Mouse (Mus musculus) ovary, adult 18-20 months (tissue): Measurements from ENCODE around the gene AC124502.3.
A peak's percentile ranks its signal among the peaks of the same experiment; 100 is the strongest.

ENCODE experiments used
- DNase-seq: peaks from one replicate; pipeline ENCODE4 v3.0.0; 2022; ENCODE audit warnings: low spot score, mixed read lengths

Gene AC124502.3

GRCm38 (mm10) chr19:5058801-5059771 lies 20.4 kb downstream of the AC124502.3 start:
- peak; percentile 5 for DNase-seq

DNA sequence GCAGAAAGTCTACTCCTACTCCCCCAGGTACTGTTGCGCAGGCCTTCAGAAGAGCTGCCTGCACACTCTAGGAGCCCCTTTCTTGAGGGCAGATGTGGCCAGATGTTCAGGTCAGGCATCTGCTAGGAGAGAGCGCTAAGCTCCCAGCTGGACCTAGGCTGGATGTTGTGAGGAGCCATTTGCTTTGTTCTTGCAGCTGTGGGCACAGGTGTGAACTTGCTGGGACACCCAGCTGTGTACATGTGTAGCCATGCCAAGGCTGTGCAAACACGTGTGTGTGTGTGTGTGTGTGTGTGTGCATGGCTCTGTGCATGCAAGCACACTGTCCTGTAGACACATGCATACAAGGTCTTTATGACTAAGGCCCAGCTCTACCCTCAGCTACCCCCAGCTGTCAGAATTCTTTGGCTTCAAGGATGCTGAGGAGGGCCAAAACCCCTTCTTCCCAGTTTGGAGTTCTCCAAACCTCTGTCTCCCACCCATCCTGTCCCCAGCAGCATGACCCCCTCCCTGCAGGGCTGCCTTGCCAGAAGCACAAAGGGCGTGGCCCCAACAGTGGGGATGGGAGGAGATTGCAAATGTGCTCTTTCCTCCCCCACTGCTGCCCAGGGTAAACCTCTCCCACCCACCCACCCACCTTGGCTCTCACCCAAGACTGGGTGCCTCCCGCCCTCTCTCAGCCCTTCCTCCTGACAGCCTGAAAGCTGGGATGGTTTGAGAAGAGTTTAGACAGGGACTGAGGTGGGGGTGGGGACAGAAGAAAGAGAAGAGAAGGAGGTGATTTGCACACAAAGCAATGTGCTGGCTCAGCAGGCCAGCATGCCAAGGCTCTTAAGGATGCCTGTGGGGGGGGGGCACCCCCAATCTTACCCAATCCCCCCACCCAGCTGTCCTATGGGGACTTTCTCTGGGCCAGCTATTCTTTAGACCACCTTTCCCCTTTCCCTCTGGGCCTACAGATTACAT lies 22.0 kb downstream of the AC124502.3 start:
- peak; percentile 21 for DNase-seq

GRCm38 (mm10) chr19:5062041-5062440 lies 23.4 kb downstream of the AC124502.3 start:
- DNase-seq: no peak

GRCm38 (mm10) chr19:5062446-5062845 lies 23.8 kb downstream of the AC124502.3 start:
- DNase-seq: no peak

GRCm38 (mm10) chr19:5065104-5065503 lies 26.4 kb downstream of the AC124502.3 start:
- DNase-seq: no peak

DNA sequence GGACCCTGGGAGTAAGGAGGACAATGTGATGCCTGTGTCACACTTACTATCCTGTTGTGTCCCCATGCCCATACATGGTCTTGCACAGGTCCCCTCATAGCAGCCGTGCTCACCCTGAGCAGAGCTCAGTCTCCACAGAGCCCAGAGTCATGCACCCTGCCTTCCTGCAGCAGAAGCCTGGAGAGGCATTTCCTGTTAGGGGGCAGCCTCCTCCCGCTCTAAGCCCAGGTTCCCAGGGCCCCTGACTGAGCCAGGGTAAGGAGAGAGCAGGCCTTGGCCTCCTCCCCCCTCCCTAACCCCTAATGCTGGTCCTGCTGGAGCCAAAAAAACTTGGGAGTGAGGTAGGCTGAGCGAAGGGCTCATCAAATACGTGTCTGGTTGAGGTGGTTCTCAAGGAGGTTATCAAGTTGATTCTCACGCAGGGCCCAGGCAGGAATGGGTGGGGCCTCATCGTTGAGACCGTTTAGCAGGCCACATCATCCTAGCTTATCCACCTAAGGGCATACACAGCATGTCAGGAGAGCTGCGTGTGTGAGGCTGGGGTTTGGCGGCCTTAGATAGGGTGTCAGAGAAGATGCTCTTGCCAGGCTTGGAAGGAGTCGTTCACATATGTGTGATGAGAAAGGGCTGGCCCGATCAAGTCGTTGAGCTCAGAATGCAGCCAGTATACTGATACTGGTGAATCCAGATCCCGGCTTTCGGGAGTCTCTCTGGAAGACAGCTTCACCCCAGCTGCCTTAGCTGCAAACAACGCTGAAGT lies 28.5 kb downstream of the AC124502.3 start:
- no peak for DNase-seq

DNA sequence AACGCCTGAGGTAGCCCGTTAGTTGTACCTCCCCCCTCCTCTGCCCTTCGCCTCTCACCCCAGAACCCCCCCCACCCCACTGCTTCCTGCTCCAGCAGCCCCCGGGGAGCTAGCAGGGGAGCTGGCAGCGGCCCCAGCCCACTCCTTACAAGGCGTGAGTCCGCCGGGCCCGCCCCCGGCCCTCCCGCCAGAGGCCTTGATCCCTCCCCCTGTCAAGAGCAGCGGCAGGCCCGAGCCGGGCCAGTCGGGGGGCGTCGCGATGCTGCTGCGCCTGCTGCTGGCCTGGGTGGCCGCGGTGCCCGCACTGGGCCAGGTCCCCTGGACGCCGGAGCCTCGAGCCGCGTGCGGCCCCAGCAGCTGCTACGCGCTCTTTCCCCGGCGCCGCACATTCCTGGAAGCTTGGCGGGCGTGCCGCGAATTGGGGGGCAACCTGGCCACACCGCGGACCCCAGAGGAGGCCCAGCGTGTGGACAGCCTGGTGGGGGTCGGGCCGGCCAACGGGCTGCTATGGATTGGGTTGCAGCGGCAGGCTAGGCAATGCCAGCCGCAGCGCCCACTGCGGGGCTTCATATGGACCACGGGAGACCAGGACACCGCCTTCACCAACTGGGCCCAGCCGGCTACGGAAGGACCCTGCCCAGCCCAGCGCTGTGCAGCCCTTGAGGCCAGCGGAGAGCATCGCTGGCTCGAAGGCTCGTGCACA lies 29.3 kb downstream of the AC124502.3 start, which contains the start of gene Cd248:
Cd248 (plus strand) TSS at position 212 of the 703 bp plus-strand sequence.
- peak; percentile 60 for DNase-seq

DNA sequence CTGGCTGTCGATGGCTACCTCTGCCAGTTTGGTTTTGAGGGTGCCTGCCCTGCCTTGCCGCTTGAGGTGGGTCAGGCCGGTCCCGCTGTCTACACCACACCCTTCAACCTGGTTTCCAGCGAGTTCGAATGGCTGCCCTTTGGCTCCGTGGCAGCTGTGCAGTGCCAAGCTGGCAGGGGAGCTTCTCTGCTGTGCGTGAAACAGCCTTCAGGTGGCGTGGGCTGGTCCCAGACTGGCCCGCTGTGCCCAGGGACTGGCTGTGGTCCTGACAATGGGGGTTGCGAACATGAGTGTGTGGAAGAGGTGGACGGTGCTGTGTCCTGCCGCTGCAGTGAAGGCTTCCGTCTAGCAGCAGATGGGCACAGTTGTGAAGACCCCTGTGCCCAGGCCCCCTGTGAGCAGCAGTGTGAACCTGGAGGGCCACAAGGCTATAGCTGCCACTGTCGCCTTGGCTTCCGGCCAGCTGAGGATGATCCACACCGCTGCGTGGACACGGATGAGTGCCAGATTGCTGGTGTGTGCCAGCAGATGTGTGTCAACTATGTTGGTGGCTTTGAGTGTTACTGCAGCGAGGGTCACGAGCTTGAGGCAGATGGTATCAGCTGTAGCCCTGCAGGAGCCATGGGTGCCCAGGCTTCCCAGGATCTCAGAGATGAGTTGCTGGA lies 30.0 kb downstream of the AC124502.3 start:
- DNase-seq: no peak

- DNase-seq: no peak
Observed at GRCm38 (mm10) chr19:5069486-5069885, 30.8 kb downstream of the AC124502.3 start.

GRCm38 (mm10) chr19:5069978-5070377 lies 31.3 kb downstream of the AC124502.3 start:
- DNase-seq: no peak

DNA sequence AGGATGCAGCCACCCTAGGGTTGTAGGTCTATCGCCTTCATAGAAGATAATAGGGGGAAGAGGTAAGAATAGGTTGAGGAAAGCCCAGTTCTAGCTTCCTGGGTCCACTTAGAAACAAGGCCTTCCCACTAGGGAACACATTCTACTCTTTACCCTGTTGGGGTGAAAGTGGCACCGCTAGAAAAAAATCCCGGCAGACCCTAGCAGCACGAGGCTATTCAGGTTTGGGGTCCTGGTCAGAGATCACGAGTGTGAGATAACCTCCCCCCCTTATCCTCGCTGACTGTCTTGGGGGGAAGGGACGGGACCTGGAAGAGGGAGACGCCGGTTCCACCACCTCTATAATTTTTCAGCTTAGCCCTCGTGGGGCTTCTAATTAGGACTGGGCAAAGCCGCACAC lies 32.4 kb downstream of the AC124502.3 start:
- no peak for DNase-seq

- peak; percentile 72 for DNase-seq
Observed at GRCm38 (mm10) chr19:5071545-5072369, 33.1 kb downstream of the AC124502.3 start.

DNA sequence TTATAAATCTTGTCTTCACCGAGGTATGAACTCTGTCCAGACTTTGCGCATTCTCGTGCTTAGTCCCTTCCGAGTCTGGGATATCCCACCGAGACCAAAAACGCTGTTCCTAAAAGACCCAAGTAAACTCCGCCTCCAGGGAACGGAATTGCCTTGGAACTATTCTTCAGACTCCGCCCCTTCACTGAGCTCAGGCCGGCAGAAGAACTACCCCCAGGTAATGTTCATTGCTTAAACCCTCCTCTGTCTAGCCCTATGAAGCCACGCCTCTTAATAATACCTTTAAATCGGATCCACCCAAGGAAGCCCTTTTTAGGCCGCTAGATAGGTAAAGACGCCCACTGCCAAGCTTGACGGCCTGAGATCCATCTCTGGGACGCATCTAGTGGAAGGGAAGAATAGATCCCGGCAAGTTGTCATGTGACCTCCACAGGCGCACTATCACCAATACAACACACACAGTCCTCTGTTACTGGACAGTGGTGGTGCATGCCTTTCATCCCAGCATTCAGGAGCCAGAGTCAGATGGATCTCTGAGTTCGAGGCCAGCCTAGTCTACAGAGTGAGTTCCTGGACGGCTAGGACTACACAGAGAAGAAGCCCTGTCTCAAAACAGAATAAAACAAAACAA lies 33.8 kb downstream of the AC124502.3 start:
- DNase-seq: no peak

- no peak for DNase-seq
Observed at GRCm38 (mm10) chr19:5073028-5073427, 34.3 kb downstream of the AC124502.3 start.

- no peak for DNase-seq
Observed at GRCm38 (mm10) chr19:5073518-5073917, 34.8 kb downstream of the AC124502.3 start.

DNA sequence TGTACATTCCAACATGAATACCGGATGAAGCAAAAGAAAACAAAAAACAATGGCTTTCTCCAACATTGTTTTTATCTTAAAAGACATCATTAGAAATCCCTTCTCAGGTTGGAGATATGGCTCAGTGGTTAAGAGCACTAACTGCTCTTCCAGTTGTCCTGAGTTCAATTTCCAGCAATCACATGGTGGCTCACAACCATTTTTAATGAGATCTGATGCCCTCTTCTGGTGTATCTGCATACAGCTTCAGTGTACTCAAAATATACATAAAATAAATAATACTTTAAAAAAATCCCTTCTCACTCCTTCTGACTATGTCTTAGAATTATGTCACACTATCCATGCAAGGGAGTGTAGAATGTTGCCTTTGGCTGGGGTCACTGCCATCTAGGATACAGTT lies 40.6 kb downstream of the AC124502.3 start:
- no peak for DNase-seq

DNA sequence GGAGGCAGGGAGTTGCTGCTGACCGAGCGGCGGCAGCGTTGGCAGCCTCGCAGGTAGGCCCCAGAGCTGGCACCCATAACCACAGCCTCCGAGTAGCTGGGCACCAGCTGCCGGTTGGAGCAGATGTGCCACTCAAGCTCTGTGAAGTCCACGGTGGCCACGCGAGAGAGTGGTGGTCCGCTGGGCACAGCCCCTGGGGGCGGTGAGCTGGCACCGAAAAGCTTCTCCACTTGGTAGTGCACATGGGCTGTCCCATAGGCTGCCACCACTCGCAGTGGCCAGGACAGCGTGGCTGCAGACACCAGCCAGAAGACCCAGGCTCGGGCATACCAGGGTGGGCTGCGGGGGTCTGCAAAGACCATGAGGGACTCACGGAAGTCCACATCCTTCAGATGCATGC lies 43.3 kb downstream of the AC124502.3 start:
- no peak for DNase-seq

DNA sequence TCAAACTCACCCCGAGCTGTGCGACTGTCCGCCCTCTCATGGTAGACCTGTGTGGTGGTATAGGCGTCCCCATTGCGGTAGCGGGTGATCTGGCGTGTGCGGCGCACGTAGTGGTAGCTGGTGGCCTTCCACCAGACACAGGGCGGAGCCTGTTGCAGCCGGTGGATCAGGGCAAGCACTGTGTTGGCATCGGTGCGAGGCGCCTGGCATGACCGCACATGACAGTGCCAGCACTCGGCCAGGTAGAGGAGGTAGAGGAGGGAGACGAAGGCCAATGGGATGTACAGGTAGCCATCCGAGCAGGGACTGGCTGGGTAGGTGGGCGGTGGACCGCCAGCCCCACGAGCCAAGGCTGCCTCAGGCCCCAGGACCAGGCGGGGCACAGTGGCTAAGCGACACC lies 43.9 kb downstream of the AC124502.3 start:
- no peak for DNase-seq
